Mouse (Mus musculus): ENCODE data around the gene Knop1. TPM values are rescaled to one million over a fixed set of nuclear protein-coding genes. Genes with fewer than 3 reads are reported as not detected.
A peak's percentile ranks its signal among the peaks of the same experiment; 100 is the strongest.

The Knop1 gene
- polyA plus RNA-seq, 1 experiment from 2014 or later, result 23.2 TPM

GRCm38 (mm10) chr7:118811407-118812106 lies 44.5 kb downstream of the Knop1 start:
- Histone ChIP-seq H3K9me3 (replicated peaks; ENCODE audit: control insufficient read depth, low read length) (no peaks in the 10 kb centered on the region), H3K36me3 (ENCODE audit: control insufficient read depth, insufficient read depth) (no peaks in the 10 kb centered on the region), H3K4me2 (ENCODE audit: low read depth, low read length) (no peak overlapping the region), H3K27ac (ENCODE audit: low read length) (peak overlapping the region; percentile 32), H3K9ac (ENCODE audit: low read depth, low read length) (no peak overlapping the region), H3K27me3 (ENCODE audit: control insufficient read depth, insufficient read depth, low read depth, low read length) (no peaks in the 10 kb centered on the region), H3K4me3 (ENCODE audit: low read depth, low read length) (no peak overlapping the region), H3K4me1 (ENCODE audit: control insufficient read depth, low read depth, low read length) (no peaks in the 10 kb centered on the region; the same call in none of the 2 replicates)
- peak; percentile 70 for ATAC-seq (ENCODE audit: low read depth)
- WGBS (ENCODE audit: insufficient replicate concordance), result 31% methylated on average over 12 of the region's 12 CpGs

GRCm38 (mm10) chr7:118807899-118808298 lies 48.2 kb downstream of the Knop1 start:
- Histone ChIP-seq H3K4me1 (ENCODE audit: control insufficient read depth, low read depth, low read length) (no peaks in the 10 kb centered on the region; the same call in none of the 2 replicates), H3K36me3 (ENCODE audit: control insufficient read depth, insufficient read depth) (no peaks in the 10 kb centered on the region), H3K9me3 (replicated peaks; ENCODE audit: control insufficient read depth, low read length) (no peaks in the 10 kb centered on the region), H3K9ac (ENCODE audit: low read depth, low read length) (no peak overlapping the region), H3K4me2 (ENCODE audit: low read depth, low read length) (no peak overlapping the region), H3K4me3 (ENCODE audit: low read depth, low read length) (no peak overlapping the region), H3K27ac (ENCODE audit: low read length) (no peak overlapping the region), H3K27me3 (ENCODE audit: control insufficient read depth, insufficient read depth, low read depth, low read length) (no peaks in the 10 kb centered on the region)
- 73% methylated on average over 8 of the region's 8 CpGs for WGBS (ENCODE audit: insufficient replicate concordance)
- no peak for ATAC-seq (ENCODE audit: low read depth)

GRCm38 (mm10) chr7:118806631-118807411 lies 49.2 kb downstream of the Knop1 start:
- no peaks in the 10 kb centered on the region for H3K27me3 ChIP-seq (ENCODE audit: control insufficient read depth, insufficient read depth, low read depth, low read length)
- H3K4me1 ChIP-seq (ENCODE audit: control insufficient read depth, low read depth, low read length), result no peaks in the 10 kb centered on the region; the same call in none of the 2 replicates
- H3K9me3 ChIP-seq (replicated peaks; ENCODE audit: control insufficient read depth, low read length), result no peaks in the 10 kb centered on the region
- H3K36me3 ChIP-seq (ENCODE audit: control insufficient read depth, insufficient read depth), result no peaks in the 10 kb centered on the region
- no peak overlapping the region for H3K9ac ChIP-seq (ENCODE audit: low read depth, low read length)
- H3K4me3 ChIP-seq (ENCODE audit: low read depth, low read length), result no peak overlapping the region
- no peak overlapping the region for H3K27ac ChIP-seq (ENCODE audit: low read length)
- ATAC-seq (ENCODE audit: low read depth), result no peak
- no peak overlapping the region for H3K4me2 ChIP-seq (ENCODE audit: low read depth, low read length)
- WGBS (ENCODE audit: insufficient replicate concordance), result 64% methylated on average over 16 of the region's 16 CpGs

- H3K27ac ChIP-seq (ENCODE audit: low read length), result no peak overlapping the region
- H3K9me3 ChIP-seq (replicated peaks; ENCODE audit: control insufficient read depth, low read length), result no peaks in the 10 kb centered on the region
- H3K4me1 ChIP-seq (ENCODE audit: control insufficient read depth, low read depth, low read length), result no peaks in the 10 kb centered on the region; the same call in 1 of the 2 replicates
- ATAC-seq (ENCODE audit: low read depth), result no peak
- H3K9ac ChIP-seq (ENCODE audit: low read depth, low read length), result no peak overlapping the region
- 76% methylated on average over 8 of the region's 8 CpGs for WGBS (ENCODE audit: insufficient replicate concordance)
- no peak overlapping the region for H3K4me3 ChIP-seq (ENCODE audit: low read depth, low read length)
- no peak overlapping the region for H3K4me2 ChIP-seq (ENCODE audit: low read depth, low read length)
- H3K36me3 ChIP-seq (ENCODE audit: control insufficient read depth, insufficient read depth), result peaks cover 3% of the 10 kb centered on the region; the same call in 1 of the 2 replicates
- H3K27me3 ChIP-seq (ENCODE audit: control insufficient read depth, insufficient read depth, low read depth, low read length), result no peaks in the 10 kb centered on the region
Observed at GRCm38 (mm10) chr7:118803425-118803824, 52.6 kb downstream of the Knop1 start.

- Histone ChIP-seq H3K4me2 (ENCODE audit: low read depth, low read length) (no peak overlapping the region), H3K4me1 (ENCODE audit: control insufficient read depth, low read depth, low read length) (no peaks in the 10 kb centered on the region), H3K9ac (ENCODE audit: low read depth, low read length) (no peak overlapping the region), H3K27me3 (ENCODE audit: control insufficient read depth, insufficient read depth, low read depth, low read length) (no peaks in the 10 kb centered on the region), H3K27ac (ENCODE audit: low read length) (no peak overlapping the region), H3K4me3 (ENCODE audit: low read depth, low read length) (no peak overlapping the region), H3K9me3 (replicated peaks; ENCODE audit: control insufficient read depth, low read length) (no peaks in the 10 kb centered on the region), H3K36me3 (ENCODE audit: control insufficient read depth, insufficient read depth) (peaks cover 3% of the 10 kb centered on the region; the same call in 1 of the 2 replicates)
- 79% methylated on average over 3 of the region's 3 CpGs for WGBS (ENCODE audit: insufficient replicate concordance)
- ATAC-seq (ENCODE audit: low read depth), result no peak
Observed at GRCm38 (mm10) chr7:118801791-118802190, 54.3 kb downstream of the Knop1 start.

GRCm38 (mm10) chr7:118800112-118800734 lies 55.8 kb downstream of the Knop1 start:
- H3K27ac ChIP-seq (ENCODE audit: low read length), result no peak overlapping the region
- no peaks in the 10 kb centered on the region for H3K27me3 ChIP-seq (ENCODE audit: control insufficient read depth, insufficient read depth, low read depth, low read length)
- no peaks in the 10 kb centered on the region for H3K4me1 ChIP-seq (ENCODE audit: control insufficient read depth, low read depth, low read length)
- no peak overlapping the region for H3K4me3 ChIP-seq (ENCODE audit: low read depth, low read length)
- no peaks in the 10 kb centered on the region for H3K9me3 ChIP-seq (replicated peaks; ENCODE audit: control insufficient read depth, low read length)
- H3K9ac ChIP-seq (ENCODE audit: low read depth, low read length), result no peak overlapping the region
- ATAC-seq (ENCODE audit: low read depth), result peak; percentile 16; the same call in 1 of the 2 replicates
- WGBS (ENCODE audit: insufficient replicate concordance), result 56% methylated on average over 15 of the region's 15 CpGs
- no peak overlapping the region for H3K4me2 ChIP-seq (ENCODE audit: low read depth, low read length)
- H3K36me3 ChIP-seq (ENCODE audit: control insufficient read depth, insufficient read depth), result peaks cover 3% of the 10 kb centered on the region; the same call in 1 of the 2 replicates

- ATAC-seq (ENCODE audit: low read depth), result no peak
- Histone ChIP-seq H3K9me3 (replicated peaks; ENCODE audit: control insufficient read depth, low read length) (no peaks in the 10 kb centered on the region), H3K27ac (ENCODE audit: low read length) (peak overlapping the region; percentile 63; the same call in 1 of the 2 replicates), H3K36me3 (ENCODE audit: control insufficient read depth, insufficient read depth) (peaks cover 3% of the 10 kb centered on the region; the same call in 1 of the 2 replicates), H3K4me2 (ENCODE audit: low read depth, low read length) (no peak overlapping the region), H3K4me1 (ENCODE audit: control insufficient read depth, low read depth, low read length) (no peaks in the 10 kb centered on the region), H3K4me3 (ENCODE audit: low read depth, low read length) (peak overlapping the region; percentile 26), H3K27me3 (ENCODE audit: control insufficient read depth, insufficient read depth, low read depth, low read length) (no peaks in the 10 kb centered on the region), H3K9ac (ENCODE audit: low read depth, low read length) (no peak overlapping the region)
- 14% methylated on average over 6 of the region's 6 CpGs for WGBS (ENCODE audit: insufficient replicate concordance)
Observed at GRCm38 (mm10) chr7:118798105-118798570, 57.9 kb downstream of the Knop1 start.

- H3K4me2 ChIP-seq (ENCODE audit: low read depth, low read length), result no peak overlapping the region
- WGBS (ENCODE audit: insufficient replicate concordance), result 57% methylated on average over 7 of the region's 7 CpGs
- H3K27me3 ChIP-seq (ENCODE audit: control insufficient read depth, insufficient read depth, low read depth, low read length), result no peaks in the 10 kb centered on the region
- ATAC-seq (ENCODE audit: low read depth), result no peak
- no peaks in the 10 kb centered on the region for H3K4me1 ChIP-seq (ENCODE audit: control insufficient read depth, low read depth, low read length)
- H3K36me3 ChIP-seq (ENCODE audit: control insufficient read depth, insufficient read depth), result peaks cover 3% of the 10 kb centered on the region; the same call in 1 of the 2 replicates
- H3K4me3 ChIP-seq (ENCODE audit: low read depth, low read length), result no peak overlapping the region
- no peak overlapping the region for H3K9ac ChIP-seq (ENCODE audit: low read depth, low read length)
- H3K9me3 ChIP-seq (replicated peaks; ENCODE audit: control insufficient read depth, low read length), result no peaks in the 10 kb centered on the region
- H3K27ac ChIP-seq (ENCODE audit: low read length), result no peak overlapping the region
Observed at GRCm38 (mm10) chr7:118797600-118797999, 58.5 kb downstream of the Knop1 start.
